16 mouse cellular contexts compared by ENCODE assay signal in the genomic region with DNA sequence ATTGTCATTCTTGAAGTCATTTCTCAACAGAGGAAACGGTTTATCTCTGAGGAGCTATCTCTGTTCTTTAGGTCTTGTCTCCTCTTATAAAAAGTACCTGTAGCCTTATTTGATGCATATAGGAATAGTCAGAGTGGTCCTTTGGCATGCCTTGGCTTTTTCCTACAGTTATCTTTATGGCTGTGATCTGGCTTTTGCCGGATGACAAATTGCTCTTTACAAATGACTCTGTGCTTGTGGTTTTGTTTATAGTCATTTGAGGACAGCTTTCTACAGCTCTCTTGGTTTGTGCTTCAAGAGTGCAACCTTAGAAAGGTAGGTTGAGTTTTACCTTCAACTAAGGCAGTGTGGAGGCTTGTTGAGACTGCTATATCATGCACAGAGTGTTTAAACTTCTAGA. TPM values are rescaled to one million over a fixed set of nuclear protein-coding genes. Genes with fewer than 3 reads are reported as not detected.
DNase-seq lines count a peak whose midpoint lies in the region; ATAC-seq lines count a peak whose summit lies in the region.
"Had no signal": no experiment of that assay in that cellular context is flagged by ENCODE, and none has a peak within 500 bp of the region (broad histone marks: within the 10 kb centered on the region; RNA-seq: fewer than 3 reads in every experiment).

No protein-coding gene starts in this region.

- WGBS in heart, embryonic 12.5 days, result 55% methylated on average over 2 of the region's 2 CpGs
- WGBS in midbrain, embryonic 13.5 days, result 89% methylated on average over 2 of the region's 2 CpGs
- WGBS in midbrain, embryonic 11.5 days, result 92% methylated on average over 2 of the region's 2 CpGs
- WGBS in limb, embryonic 13.5 days, result 69% methylated on average over 2 of the region's 2 CpGs

- peaks cover 28% of the 10 kb centered on the region for H3K4me1 ChIP-seq in heart, embryonic 12.5 days (replicated peaks)
- H3K4me1 ChIP-seq in midbrain, embryonic 13.5 days (replicated peaks), result peaks cover 47% of the 10 kb centered on the region
- H3K4me1 ChIP-seq in midbrain, embryonic 11.5 days (ENCODE audit: control insufficient read depth, insufficient read depth, low read length), result peaks cover 6% of the 10 kb centered on the region; the same call in 1 of the 2 replicates
- H3K4me1 ChIP-seq in limb, embryonic 13.5 days, result peaks cover 30% of the 10 kb centered on the region

- H3K36me3 ChIP-seq in heart, embryonic 12.5 days, result no peaks in the 10 kb centered on the region
- H3K36me3 ChIP-seq in midbrain, embryonic 13.5 days, result no peaks in the 10 kb centered on the region
- H3K36me3 ChIP-seq in midbrain, embryonic 11.5 days (ENCODE audit: control insufficient read depth, insufficient read depth, low read length), result no peaks in the 10 kb centered on the region
- no peaks in the 10 kb centered on the region for H3K36me3 ChIP-seq in limb, embryonic 13.5 days
- H3K36me3 ChIP-seq: liver, embryonic 13.5 days; neural tube, embryonic 12.5 days had no signal

- no peak for ATAC-seq in heart, embryonic 12.5 days (ENCODE audit: insufficient number of reproducible peaks, low FRiP score)
- no peak for ATAC-seq in midbrain, embryonic 13.5 days
- no peak for ATAC-seq in midbrain, embryonic 11.5 days (ENCODE audit: low FRiP score)
- no peak for ATAC-seq in limb, embryonic 13.5 days (ENCODE audit: low FRiP score, low read depth)

- H3K4me3 ChIP-seq in heart, embryonic 12.5 days, result no peak overlapping the region
- no peak overlapping the region; the same call in 1 of the 2 replicates for H3K4me3 ChIP-seq in midbrain, embryonic 13.5 days (replicated peaks)
- H3K4me3 ChIP-seq in midbrain, embryonic 11.5 days (ENCODE audit: low read depth, low read length), result no peak overlapping the region
- no peak overlapping the region for H3K4me3 ChIP-seq in limb, embryonic 13.5 days
- H3K4me3 ChIP-seq: liver, embryonic 13.5 days; neural tube, embryonic 12.5 days had no signal

- no peaks in the 10 kb centered on the region for H3K27me3 ChIP-seq in heart, embryonic 12.5 days (replicated peaks)
- no peaks in the 10 kb centered on the region for H3K27me3 ChIP-seq in midbrain, embryonic 13.5 days
- H3K27me3 ChIP-seq in midbrain, embryonic 11.5 days (ENCODE audit: control insufficient read depth, insufficient read depth, low read length), result no peaks in the 10 kb centered on the region
- H3K27me3 ChIP-seq in limb, embryonic 13.5 days, result no peaks in the 10 kb centered on the region
- H3K27me3 ChIP-seq: liver, embryonic 13.5 days; neural tube, embryonic 12.5 days had no signal

- H3K9ac ChIP-seq in heart, embryonic 12.5 days, result no peak overlapping the region
- no peak overlapping the region for H3K9ac ChIP-seq in midbrain, embryonic 13.5 days (replicated peaks)
- H3K9ac ChIP-seq in midbrain, embryonic 11.5 days (ENCODE audit: low read length), result no peak overlapping the region
- H3K9ac ChIP-seq in limb, embryonic 13.5 days, result no peak overlapping the region
- H3K9ac ChIP-seq: liver, embryonic 13.5 days; neural tube, embryonic 12.5 days had no signal

- H3K9me3 ChIP-seq in heart, embryonic 12.5 days (replicated peaks), result no peaks in the 10 kb centered on the region
- H3K9me3 ChIP-seq in midbrain, embryonic 13.5 days, result no peaks in the 10 kb centered on the region
- H3K9me3 ChIP-seq in midbrain, embryonic 11.5 days (ENCODE audit: control insufficient read depth, low read length), result no peaks in the 10 kb centered on the region
- H3K9me3 ChIP-seq in limb, embryonic 13.5 days, result no peaks in the 10 kb centered on the region
- H3K9me3 ChIP-seq: liver, embryonic 13.5 days; neural tube, embryonic 12.5 days had no signal

- 0 out of 2 replicates have a peak overlapping the region, but pooled peaks have one; percentile 10 for H3K4me2 ChIP-seq in heart, embryonic 12.5 days
- peak overlapping the region; percentile 17 for H3K4me2 ChIP-seq in midbrain, embryonic 13.5 days (replicated peaks)
- H3K4me2 ChIP-seq in midbrain, embryonic 11.5 days, result no peak overlapping the region
- 0 out of 2 replicates have a peak overlapping the region, but pooled peaks have one; percentile 28 for H3K4me2 ChIP-seq in limb, embryonic 13.5 days (replicated peaks)
- H3K4me2 ChIP-seq: liver, embryonic 13.5 days had no signal

- H3K27ac ChIP-seq in heart, embryonic 12.5 days (ENCODE audit: poor library complexity, severe bottlenecking), result no peak overlapping the region
- no peak overlapping the region for H3K27ac ChIP-seq in midbrain, embryonic 13.5 days
- no peak overlapping the region for H3K27ac ChIP-seq in midbrain, embryonic 11.5 days (ENCODE audit: low read depth, low read length)
- H3K27ac ChIP-seq in limb, embryonic 13.5 days, result no peak overlapping the region
- H3K27ac ChIP-seq: liver, embryonic 13.5 days; neural tube, embryonic 12.5 days had no signal

- DNase-seq in heart, adult 9 months (ENCODE audit: low spot score in 2 of 2), result no peak
- no peak for DNase-seq in midbrain, embryonic 11.5 days (ENCODE audit: low spot score, missing footprints)
- DNase-seq in adipocyte (ENCODE audit: low spot score), result no peak
- no peak for DNase-seq in ovary, postnatal 14 days (ENCODE audit: low spot score)
- DNase-seq: adrenal gland, postnatal 25 days; cerebellum, postnatal 10 days; heart, adult 11 months; heart, postnatal 4 days; kidney, adult 18-20 months; kidney, postnatal 14 days; liver, embryonic 13.5 days; thymus, adult 18-20 months had no signal

RNA-seq across cellular contexts. Expression of gene Ppp3ca, which starts 3.4 kb away (rescaled TPM):
- 85.6 TPM in 2 replicates for polyA plus RNA-seq in heart, embryonic 12.5 days (2016; fragmentation: Nextera tagmentation; extraction: Ambion mirVana)
- 100 and 109 TPM in 2 replicates for polyA plus RNA-seq in midbrain, embryonic 13.5 days (2015; fragmentation: Nextera tagmentation; extraction: Ambion mirVana)
- 57.8 and 61.1 TPM in 2 replicates for polyA plus RNA-seq in midbrain, embryonic 11.5 days (2014; fragmentation: Nextera tagmentation; extraction: Ambion mirVana)
- 67.4 and 71.6 TPM in 2 replicates for polyA plus RNA-seq in limb, embryonic 13.5 days (2015; fragmentation: Nextera tagmentation; extraction: Ambion mirVana)
